Mouse (Mus musculus): ENCODE measurements around the gene Srrt. TPM values are rescaled to one million over a fixed set of nuclear protein-coding genes. Genes with fewer than 3 reads are reported as not detected.
"Not testable (repeated sequence)": the region's sequence is repeated elsewhere in the genome, so short reads cannot be mapped to it uniquely, and the experiment has no call there.

The Srrt gene
- polyA plus RNA-seq, 1 experiment: 178 TPM

DNA sequence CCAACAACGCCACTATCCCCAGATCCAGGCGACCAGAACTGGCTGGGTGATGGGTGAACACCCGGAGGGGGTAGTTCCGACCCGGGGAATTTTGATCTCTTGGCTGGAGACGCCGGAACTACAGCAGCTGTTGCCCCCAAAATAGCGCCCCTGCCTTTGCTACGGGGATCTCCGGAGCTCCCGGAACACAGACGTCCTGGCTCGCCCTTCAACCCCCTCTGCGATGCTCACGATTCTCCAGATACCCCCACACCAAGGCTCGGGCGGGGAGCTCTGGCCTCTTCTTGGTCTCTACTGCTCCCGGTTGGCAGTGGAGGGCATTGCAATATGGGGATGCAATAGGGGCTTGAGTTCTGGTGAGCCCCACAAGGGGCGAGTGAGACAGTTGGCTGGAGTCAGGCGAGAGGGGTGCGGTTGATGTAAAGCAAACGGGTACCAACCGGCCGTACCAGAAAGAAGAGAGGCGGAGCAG lies 18.4 kb downstream of the Srrt start:
- Histone ChIP-seq H3K4me1 (ENCODE audit: control insufficient read depth, insufficient read depth, low read length) (peaks cover 17% of the 10 kb centered on the region), H3K36me3 (ENCODE audit: control insufficient read depth, insufficient read depth, low read length) (no peaks in the 10 kb centered on the region), H3K4me3 (ENCODE audit: control insufficient read depth, low read depth, low read length) (no peak overlapping the region), H3K27ac (ENCODE audit: control insufficient read depth, insufficient read depth, low read depth, low read length) (no peak overlapping the region), H3K27me3 (ENCODE audit: control insufficient read depth, insufficient read depth, low read length) (0 out of 2 replicates have a peak, but pooled peaks cover 3% of the 10 kb centered on the region)
- TF ChIP-seq POLR2A (IDR thresholded peaks at IDR 0.05; ENCODE audit: control insufficient read depth, low read depth, low read length) (no peak), CTCF (IDR thresholded peaks at IDR 0.05; ENCODE audit: control insufficient read depth, insufficient read depth, insufficient replicate concordance, low read depth, low read length) (no peak)

- H3K4me1 ChIP-seq (ENCODE audit: control insufficient read depth, insufficient read depth, low read length): peaks cover 18% of the 10 kb centered on the region
- H3K36me3 ChIP-seq (ENCODE audit: control insufficient read depth, insufficient read depth, low read length): no peaks in the 10 kb centered on the region
- no peak overlapping the region for H3K27ac ChIP-seq (ENCODE audit: control insufficient read depth, insufficient read depth, low read depth, low read length)
- no peak overlapping the region for H3K4me3 ChIP-seq (ENCODE audit: control insufficient read depth, low read depth, low read length)
- TF ChIP-seq POLR2A (IDR thresholded peaks at IDR 0.05; ENCODE audit: control insufficient read depth, low read depth, low read length): no peak
- no peak for TF ChIP-seq CTCF (IDR thresholded peaks at IDR 0.05; ENCODE audit: control insufficient read depth, insufficient read depth, insufficient replicate concordance, low read depth, low read length)
- H3K27me3 ChIP-seq (ENCODE audit: control insufficient read depth, insufficient read depth, low read length): 0 out of 2 replicates have a peak, but pooled peaks cover 3% of the 10 kb centered on the region
Observed at GRCm38 (mm10) chr5:137287953-137288743, 19.3 kb downstream of the Srrt start.

GRCm38 (mm10) chr5:137287032-137287952 lies 20.2 kb downstream of the Srrt start, which contains the start of gene Ache:
Gene Ache (plus strand): TSS chr5:137287519.
- Histone ChIP-seq H3K27ac (ENCODE audit: control insufficient read depth, insufficient read depth, low read depth, low read length) (no peak within 1 kb of the TSS), H3K4me3 (ENCODE audit: control insufficient read depth, low read depth, low read length) (peak within 1 kb of the TSS; percentile 25), H3K4me1 (ENCODE audit: control insufficient read depth, insufficient read depth, low read length) (peaks cover 16% of the 10 kb centered on the region), H3K27me3 (ENCODE audit: control insufficient read depth, insufficient read depth, low read length) (0 out of 2 replicates have a peak, but pooled peaks cover 3% of the 10 kb centered on the region), H3K36me3 (ENCODE audit: control insufficient read depth, insufficient read depth, low read length) (no peaks in the 10 kb centered on the region)
- no peak for TF ChIP-seq POLR2A (IDR thresholded peaks at IDR 0.05; ENCODE audit: control insufficient read depth, low read depth, low read length)
- TF ChIP-seq CTCF (IDR thresholded peaks at IDR 0.05; ENCODE audit: control insufficient read depth, insufficient read depth, insufficient replicate concordance, low read depth, low read length): no peak

- Histone ChIP-seq H3K27ac (ENCODE audit: control insufficient read depth, insufficient read depth, low read depth, low read length) (no peak overlapping the region), H3K4me1 (ENCODE audit: control insufficient read depth, insufficient read depth, low read length) (peaks cover 16% of the 10 kb centered on the region), H3K4me3 (ENCODE audit: control insufficient read depth, low read depth, low read length) (no peak overlapping the region), H3K27me3 (ENCODE audit: control insufficient read depth, insufficient read depth, low read length) (0 out of 2 replicates have a peak, but pooled peaks cover 3% of the 10 kb centered on the region), H3K36me3 (ENCODE audit: control insufficient read depth, insufficient read depth, low read length) (no peaks in the 10 kb centered on the region)
- TF ChIP-seq POLR2A (IDR thresholded peaks at IDR 0.05; ENCODE audit: control insufficient read depth, low read depth, low read length) (no peak), CTCF (IDR thresholded peaks at IDR 0.05; ENCODE audit: control insufficient read depth, insufficient read depth, insufficient replicate concordance, low read depth, low read length) (peak; percentile 74; the same call in 1 of the 2 replicates)
Observed at GRCm38 (mm10) chr5:137286655-137287031, 20.8 kb downstream of the Srrt start.

GRCm38 (mm10) chr5:137285986-137286385 lies 21.5 kb downstream of the Srrt start:
- TF ChIP-seq CTCF (IDR thresholded peaks at IDR 0.05; ENCODE audit: control insufficient read depth, insufficient read depth, insufficient replicate concordance, low read depth, low read length): no peak
- no peak for TF ChIP-seq POLR2A (IDR thresholded peaks at IDR 0.05; ENCODE audit: control insufficient read depth, low read depth, low read length)
- Histone ChIP-seq H3K4me1 (ENCODE audit: control insufficient read depth, insufficient read depth, low read length) (peaks cover 16% of the 10 kb centered on the region), H3K36me3 (ENCODE audit: control insufficient read depth, insufficient read depth, low read length) (no peaks in the 10 kb centered on the region), H3K27ac (ENCODE audit: control insufficient read depth, insufficient read depth, low read depth, low read length) (no peak overlapping the region), H3K4me3 (ENCODE audit: control insufficient read depth, low read depth, low read length) (no peak overlapping the region), H3K27me3 (ENCODE audit: control insufficient read depth, insufficient read depth, low read length) (0 out of 2 replicates have a peak, but pooled peaks cover 3% of the 10 kb centered on the region)

- Histone ChIP-seq H3K27ac (ENCODE audit: control insufficient read depth, insufficient read depth, low read depth, low read length) (no peak overlapping the region), H3K27me3 (ENCODE audit: control insufficient read depth, insufficient read depth, low read length) (0 out of 2 replicates have a peak, but pooled peaks cover 3% of the 10 kb centered on the region), H3K4me1 (ENCODE audit: control insufficient read depth, insufficient read depth, low read length) (peaks cover 16% of the 10 kb centered on the region), H3K4me3 (ENCODE audit: control insufficient read depth, low read depth, low read length) (no peak overlapping the region), H3K36me3 (ENCODE audit: control insufficient read depth, insufficient read depth, low read length) (no peaks in the 10 kb centered on the region)
- no peak for TF ChIP-seq POLR2A (IDR thresholded peaks at IDR 0.05; ENCODE audit: control insufficient read depth, low read depth, low read length)
- TF ChIP-seq CTCF (IDR thresholded peaks at IDR 0.05; ENCODE audit: control insufficient read depth, insufficient read depth, insufficient replicate concordance, low read depth, low read length): peak; percentile 60; the same call in 1 of the 2 replicates
Observed at GRCm38 (mm10) chr5:137285045-137285444, 22.4 kb downstream of the Srrt start.

- not testable (repeated sequence) for H3K36me3 ChIP-seq (ENCODE audit: control insufficient read depth, insufficient read depth, low read length); H3K27ac ChIP-seq (ENCODE audit: control insufficient read depth, insufficient read depth, low read depth, low read length); H3K4me3 ChIP-seq (ENCODE audit: control insufficient read depth, low read depth, low read length); H3K27me3 ChIP-seq (ENCODE audit: control insufficient read depth, insufficient read depth, low read length)
- peaks cover 16% of the 10 kb centered on the region for H3K4me1 ChIP-seq (ENCODE audit: control insufficient read depth, insufficient read depth, low read length)
Observed at GRCm38 (mm10) chr5:137284411-137284810, 23.1 kb downstream of the Srrt start.
